Mouse (Mus musculus) brain, embryonic 14.5 days (tissue): ENCODE measurements around the gene Fut9.

Experiments
- CTCF ChIP-seq: fragments of 200-500 bp; IDR thresholded peaks from 2 replicates; pipeline ENCODE4 v1.5.1; 2012; ENCODE audit warnings: inconsistent platforms, mild to moderate bottlenecking, moderate library complexity, borderline replicate concordance; ENCODE audit not compliant: insufficient read depth, insufficient read length; ENCODE audit errors: extremely low read depth
- POLR2A ChIP-seq: fragments of 200-500 bp; IDR thresholded peaks from 2 replicates; pipeline ENCODE4 v1.6.1; 2012; ENCODE audit warnings: mild to moderate bottlenecking, inconsistent platforms, borderline replicate concordance; ENCODE audit not compliant: poor library complexity, insufficient read depth, insufficient read length, severe bottlenecking; ENCODE audit errors: extremely low read depth

GRCm38 (mm10) chr4:25645580-25645979 is 154.5 kb downstream of the Fut9 start:
- TF ChIP-seq POLR2A (no peak), CTCF (no peak)
